Mouse (Mus musculus) left cerebral cortex, adult 2 months (tissue): ENCODE data around the gene Dock1. TPM values are rescaled to one million over a fixed set of nuclear protein-coding genes. Genes with fewer than 3 reads are reported as not detected.

Source experiments
- DNase-seq, 2 experiments: peaks; one replicate each; pipeline ENCODE4 v3.0.0; 2021 to 2022; ENCODE audit warnings: low spot score in 2 of 2, mixed read lengths in 1 of 2; ENCODE audit errors: extremely low spot score in 1 of 2
- H3K27ac ChIP-seq: fragments of 200-600 bp; 2 replicates; pipeline ENCODE4 v1.8.1; 2022
- H3K4me3 ChIP-seq: fragments of 200-600 bp; 2 replicates; pipeline ENCODE4 v1.8.1; 2022
- CTCF ChIP-seq: fragments of 200-600 bp; IDR thresholded peaks from 2 replicates; pipeline ENCODE4 v1.8.1; 2022; ENCODE audit warnings: antibody characterized with exemption, mild to moderate bottlenecking, moderate library complexity
- intact Hi-C: fragments of 180-260 bp; cut with DNase I; formaldehyde crosslinking; loops from one replicate; pipeline ENCODE4 v1.15.1; 2025
- long read RNA-seq, 2 experiments: library from polyadenylated mRNA; stranded (forward); transcript quantifications; one replicate each; pipeline ENCODE4 v2.0.0; 2021; ENCODE audit warnings: borderline mapping rate in 2 of 2
- total RNA-seq, 2 experiments: library from RNA; stranded (reverse); gene quantifications; 2 replicates each; pipeline ENCODE4 v1.2.3; 2021

Gene Dock1
- 10 to 100 TPM; 21.7 to 22.4 TPM for total RNA-seq
- long read RNA-seq, experiment 1, full-length matches to known transcripts: 12 of 32 reads
- long read RNA-seq, experiment 1, partial matches to known transcripts: 10 of 32 reads
- long read RNA-seq, experiment 1, other reads (novel, unspliced or antisense): 10 of 32 reads
- long read RNA-seq, experiment 2, full-length matches to known transcripts: 22 of 44 reads
- long read RNA-seq, experiment 2, partial matches to known transcripts: 9 of 44 reads
- long read RNA-seq, experiment 2, other reads (novel, unspliced or antisense): 13 of 44 reads

DNA sequence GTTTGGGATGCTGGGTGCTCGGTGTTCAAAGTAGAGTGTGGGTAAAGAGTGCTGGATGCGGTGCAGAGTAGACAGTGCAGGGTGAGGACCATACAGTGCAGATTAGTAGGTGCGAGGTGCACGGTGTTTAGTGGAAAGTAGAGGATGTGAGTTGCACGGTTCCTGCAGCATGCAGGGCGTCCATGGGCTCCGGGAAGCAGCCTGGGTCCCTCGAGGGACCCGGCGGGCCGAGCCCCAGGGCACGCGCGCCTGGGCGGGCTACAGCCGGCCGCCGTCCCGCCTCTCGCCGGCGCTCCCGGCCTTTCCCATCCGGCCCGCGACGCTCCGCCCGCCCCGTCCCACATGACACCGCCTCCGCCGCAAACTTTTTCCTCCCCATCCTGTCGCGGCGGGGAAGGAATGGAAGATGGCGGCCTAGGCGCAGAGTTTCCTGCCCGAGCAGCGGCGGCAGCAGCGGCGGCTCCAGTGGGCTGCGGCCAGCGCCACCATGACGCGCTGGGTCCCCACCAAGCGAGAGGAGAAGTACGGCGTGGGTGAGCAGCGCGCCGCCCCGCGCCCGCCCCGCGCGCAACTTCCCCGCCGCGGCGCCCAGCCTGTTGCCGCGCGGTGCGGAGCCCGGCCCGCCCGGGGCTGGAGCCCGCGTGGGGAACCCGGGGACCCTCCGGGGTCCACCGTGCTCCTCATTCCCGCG lies at the start of gene Dock1:
Gene Dock1, plus strand, starts transcription at position 343 of the 691 bp plus-strand sequence.
- Histone ChIP-seq H3K4me3 (peak within 1 kb of the TSS; percentile 59), H3K27ac (peak within 1 kb of the TSS; percentile 72)
- intact Hi-C loops: loop anchor here (5.0 kb wide), 2 partner anchors 37 to 58 kb away; no protein-coding TSS in a partner anchor
- DNase-seq: peak; percentile 61 to 62
- TF ChIP-seq CTCF: no peak

DNA sequence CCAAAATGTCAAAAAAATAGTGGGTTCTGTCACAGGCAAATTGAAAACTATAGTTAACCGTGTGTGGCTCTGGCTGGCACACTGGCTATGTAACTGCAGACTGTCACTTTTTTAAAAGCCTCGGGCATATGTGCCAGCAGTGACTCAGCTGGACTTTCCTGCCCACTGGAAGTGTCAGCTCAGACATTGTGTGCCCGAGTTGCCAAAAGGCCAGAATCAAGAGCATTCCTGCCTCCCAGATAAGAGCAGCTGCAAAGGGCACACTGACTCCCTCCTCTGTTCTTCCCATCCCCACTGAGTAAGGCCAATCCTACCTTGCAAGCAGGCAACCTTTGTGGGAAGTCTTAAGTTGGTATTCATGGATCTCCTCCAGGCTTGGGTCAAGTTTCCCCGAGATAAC lies 42.5 kb upstream of the Dock1 start:
- no peak for DNase-seq
- Histone ChIP-seq H3K27ac (no peak overlapping the region), H3K4me3 (no peak overlapping the region)
- no peak for TF ChIP-seq CTCF
- intact Hi-C loops: loop anchor here (1.0 kb wide), 1 partner anchor 34 kb away; no protein-coding TSS in a partner anchor

DNA sequence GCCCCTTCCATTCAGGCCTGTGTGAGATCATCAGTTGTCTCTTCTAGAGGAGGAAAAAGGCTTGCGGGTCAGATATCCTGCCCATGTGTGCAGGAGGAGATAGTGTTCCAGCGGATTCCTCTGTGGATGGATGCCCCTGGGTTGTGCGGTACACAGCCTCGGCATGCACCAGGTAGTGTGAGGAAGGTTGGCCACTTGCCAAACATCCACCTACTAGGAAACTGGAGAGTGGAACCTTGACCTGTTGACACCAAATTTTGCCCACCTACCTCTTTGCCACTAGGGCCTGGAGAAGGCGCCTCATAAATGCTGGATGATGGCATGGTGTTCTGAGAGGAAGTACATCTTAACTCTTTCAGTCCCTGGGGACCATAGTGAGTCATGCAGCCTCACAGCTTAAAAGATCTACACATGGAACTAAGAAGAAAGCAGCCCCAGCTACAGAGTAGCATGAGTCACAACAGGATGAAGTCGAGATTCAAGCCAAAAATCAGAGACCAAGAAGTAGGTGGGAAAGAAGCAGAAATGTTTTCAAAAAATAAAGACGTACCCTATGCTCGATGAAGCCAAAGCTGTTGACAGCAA lies 20.1 kb upstream of the Dock1 start:
- H3K27ac ChIP-seq: no peak overlapping the region
- no peak for TF ChIP-seq CTCF
- intact Hi-C loops: no loop called here
- DNase-seq: no peak
- no peak overlapping the region for H3K4me3 ChIP-seq

DNA sequence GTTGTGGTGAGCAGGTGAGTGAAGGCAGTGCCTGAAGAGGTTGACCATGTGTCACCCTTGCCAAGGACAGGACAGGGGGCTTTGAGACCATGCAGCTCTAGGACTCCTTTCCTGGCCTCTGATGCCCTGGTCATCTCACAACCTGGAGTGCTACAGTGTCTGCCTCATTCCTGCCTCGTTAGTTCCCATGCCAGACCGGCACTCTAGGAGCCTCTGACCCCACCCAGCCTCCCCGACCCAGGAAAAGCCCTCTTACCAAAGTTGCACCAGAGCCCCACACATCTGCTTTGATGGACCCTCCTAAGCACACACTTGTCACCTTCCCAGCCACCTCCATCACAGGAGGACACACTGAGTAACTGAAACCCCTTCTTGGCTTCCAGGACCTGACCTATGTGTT lies 19.4 kb upstream of the Dock1 start:
- no peak for DNase-seq
- H3K4me3 ChIP-seq: no peak overlapping the region
- intact Hi-C loops: no loop called here
- TF ChIP-seq CTCF: no peak
- H3K27ac ChIP-seq: no peak overlapping the region

DNA sequence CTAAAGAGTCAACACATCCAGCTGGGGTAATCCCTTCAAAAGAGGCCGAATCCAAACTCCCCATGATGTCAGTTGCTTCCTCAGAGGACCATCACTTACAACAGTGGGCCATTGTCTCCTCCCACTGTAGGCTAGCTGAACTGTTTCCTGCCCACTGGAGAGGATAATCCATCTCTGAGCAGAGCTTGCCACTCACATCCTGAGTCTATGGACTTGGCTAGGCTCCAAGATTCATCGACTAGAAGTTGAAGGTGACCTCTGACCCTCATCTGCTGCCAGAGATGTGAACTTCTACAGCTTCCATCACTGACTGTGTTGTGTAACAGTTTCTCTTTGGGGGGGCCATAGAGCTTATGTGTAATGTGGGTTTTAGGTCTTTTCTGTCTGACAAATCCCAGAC lies 7.2 kb upstream of the Dock1 start:
- intact Hi-C loops: no loop called here
- DNase-seq: no peak
- TF ChIP-seq CTCF: no peak

DNA sequence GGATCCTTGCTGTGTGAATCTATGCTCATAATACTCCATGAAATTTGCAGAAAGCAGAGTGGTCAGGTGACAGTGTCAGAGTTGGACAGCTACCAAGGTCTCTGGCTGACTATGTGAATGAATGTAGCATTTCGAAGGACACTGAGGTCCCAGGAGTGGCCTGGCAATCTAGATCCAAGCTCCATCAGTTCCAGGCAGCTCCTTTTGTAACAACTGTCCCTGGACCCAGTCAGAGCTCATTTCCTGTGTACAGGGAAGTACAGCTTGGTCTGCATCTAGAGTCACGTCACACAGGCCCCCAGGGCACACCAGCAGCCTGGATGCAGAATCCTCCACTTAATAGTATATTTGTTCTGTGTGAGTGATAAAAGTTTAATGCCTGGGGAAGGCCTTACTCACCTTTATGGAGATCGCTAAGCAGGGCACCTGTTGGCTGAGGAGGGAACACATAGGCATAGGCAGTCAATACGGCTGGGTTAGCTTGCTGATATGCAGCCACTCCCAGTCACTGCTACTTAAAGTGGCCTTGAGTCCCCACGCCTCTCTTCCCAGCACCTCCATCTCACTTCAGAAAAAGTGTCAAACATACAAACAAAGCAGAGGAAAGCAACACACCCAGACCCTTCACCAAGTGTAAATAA lies 4.7 kb upstream of the Dock1 start:
- H3K27ac ChIP-seq: no peak overlapping the region
- intact Hi-C loops: no loop called here
- TF ChIP-seq CTCF: no peak
- no peak overlapping the region for H3K4me3 ChIP-seq
- DNase-seq: no peak

More for the DNA sequence above, 7.2 kb upstream of the Dock1 start:
- H3K27ac ChIP-seq: no peak overlapping the region
- H3K4me3 ChIP-seq: no peak overlapping the region

DNA sequence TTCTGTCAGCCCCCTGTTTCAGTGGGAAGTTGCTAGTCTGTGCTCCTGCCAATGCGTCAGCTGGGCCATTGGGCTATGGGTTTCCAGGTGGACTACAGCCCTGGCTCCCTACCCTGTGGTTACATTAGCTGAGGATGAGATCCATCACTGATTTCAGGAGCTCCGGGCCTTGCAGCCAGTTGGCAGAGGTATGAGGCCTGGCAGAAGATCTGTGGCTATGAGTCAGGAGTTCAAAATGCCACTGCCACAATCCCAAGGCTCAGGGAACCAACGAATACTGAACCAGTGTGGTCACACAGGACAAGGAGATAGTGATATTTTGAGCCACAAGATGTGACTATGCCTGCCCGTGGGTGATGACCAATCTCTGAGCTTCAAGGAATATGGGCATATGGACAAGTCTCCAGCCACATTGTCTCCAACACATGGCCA lies 3.2 kb upstream of the Dock1 start:
- no peak for DNase-seq
- intact Hi-C loops: no loop called here
- Histone ChIP-seq H3K27ac (no peak overlapping the region), H3K4me3 (no peak overlapping the region)
- no peak for TF ChIP-seq CTCF

DNA sequence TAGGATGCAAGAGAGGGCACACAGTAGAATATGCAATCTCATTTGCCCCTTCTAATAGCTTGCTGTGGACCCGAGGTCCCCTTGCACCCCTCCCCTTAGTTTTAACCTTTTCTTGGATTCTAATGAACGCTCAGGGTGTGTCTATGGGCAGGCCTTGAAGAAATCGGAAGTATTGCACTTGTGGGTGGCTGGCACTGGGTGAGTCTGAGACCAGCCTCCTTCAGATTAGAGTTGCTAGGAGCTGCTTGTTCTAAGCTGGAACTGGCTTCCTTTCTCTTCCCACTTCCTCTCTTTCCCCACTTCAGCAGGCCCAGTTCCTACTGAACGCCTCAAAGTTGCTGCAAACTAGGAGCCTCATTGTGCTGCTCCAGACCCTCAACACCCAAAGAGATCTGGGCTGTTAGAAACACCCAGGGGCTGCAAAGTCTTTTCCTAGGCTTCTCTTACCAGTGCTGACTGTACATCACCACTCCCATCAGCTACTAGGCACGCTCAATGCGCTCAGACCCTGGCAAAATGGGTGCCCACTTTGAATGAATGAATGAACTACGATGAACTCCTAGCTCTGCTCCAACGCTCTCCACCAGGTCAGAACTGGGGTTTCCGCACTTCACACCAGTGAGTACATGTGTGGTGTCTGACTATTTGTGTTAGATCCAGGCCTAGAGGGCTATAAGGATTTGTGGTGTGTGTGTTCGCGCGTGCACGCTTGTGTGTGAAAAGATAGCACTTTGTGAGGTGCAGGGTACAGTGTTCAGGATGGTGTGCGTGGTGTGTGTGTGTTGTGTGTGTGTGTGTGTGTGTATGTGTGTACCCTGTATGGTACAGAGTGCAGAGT lies 761 bp upstream of the Dock1 start:
- no peak for DNase-seq
- H3K27ac ChIP-seq: no peak overlapping the region
- intact Hi-C loops: loop anchor here (5.0 kb wide), 2 partner anchors 38 to 57 kb away; no protein-coding TSS in a partner anchor
- H3K4me3 ChIP-seq: peak overlapping the region; percentile 59; the same call in 1 of the 2 replicates
- no peak for TF ChIP-seq CTCF

DNA sequence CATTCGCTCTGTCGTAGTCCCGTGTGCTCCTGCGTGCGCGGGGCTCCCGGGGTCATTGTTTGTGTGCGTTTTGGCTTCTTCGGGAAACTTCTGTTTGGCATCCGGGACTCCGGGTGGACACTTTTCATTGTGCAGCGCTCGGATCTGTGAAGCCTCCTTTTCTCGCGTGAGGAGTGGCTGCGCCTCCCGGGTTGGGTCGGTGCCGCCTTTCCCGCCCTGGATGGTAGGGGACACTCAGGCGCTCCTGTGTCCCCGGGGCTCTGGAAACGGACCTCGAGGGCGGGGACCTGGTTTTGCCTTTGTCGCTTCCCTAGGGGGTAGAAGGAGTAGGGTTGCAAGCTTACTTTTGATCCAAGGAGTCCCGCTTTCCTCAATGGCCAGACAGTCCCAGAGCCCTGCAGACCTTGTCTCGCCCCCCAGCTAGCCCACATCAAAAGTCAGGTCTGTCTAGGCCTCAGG lies 578 bp downstream of the Dock1 start:
- H3K27ac ChIP-seq: peak overlapping the region; percentile 72
- DNase-seq: no peak

DNA sequence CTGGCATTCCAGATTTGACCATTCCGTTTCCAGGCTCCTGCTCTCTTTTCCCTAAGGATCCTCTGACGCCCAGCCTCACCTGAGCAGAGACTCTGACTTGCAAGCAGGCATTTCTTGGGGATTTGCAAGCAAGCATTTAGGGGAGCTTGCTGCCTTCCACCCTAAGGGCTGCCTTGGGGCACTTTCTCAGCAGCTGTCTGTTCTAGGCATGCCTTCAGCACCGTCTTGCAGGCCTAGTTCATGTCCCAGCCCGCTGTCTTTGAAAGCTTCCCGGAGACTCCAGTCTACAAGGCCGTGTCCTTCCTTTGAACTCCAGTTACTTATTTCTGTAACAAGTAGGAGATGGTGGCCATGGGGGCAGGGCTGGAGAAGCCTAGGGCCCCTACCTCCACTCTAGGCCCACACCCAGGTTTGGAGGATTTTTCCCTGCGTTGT lies 1.0 kb downstream of the Dock1 start:
- no peak for TF ChIP-seq CTCF
- no peak for DNase-seq
- peak overlapping the region; percentile 59 for H3K4me3 ChIP-seq
- peak overlapping the region; percentile 12; the same call in 1 of the 2 replicates for H3K27ac ChIP-seq
- intact Hi-C loops: loop anchor here (5.0 kb wide), 2 partner anchors 36 to 59 kb away; no protein-coding TSS in a partner anchor

More for the DNA sequence above, 578 bp downstream of the Dock1 start:
- no peak for TF ChIP-seq CTCF
- peak overlapping the region; percentile 59 for H3K4me3 ChIP-seq
- intact Hi-C loops: loop anchor here (5.0 kb wide), 2 partner anchors 36 to 59 kb away; no protein-coding TSS in a partner anchor

DNA sequence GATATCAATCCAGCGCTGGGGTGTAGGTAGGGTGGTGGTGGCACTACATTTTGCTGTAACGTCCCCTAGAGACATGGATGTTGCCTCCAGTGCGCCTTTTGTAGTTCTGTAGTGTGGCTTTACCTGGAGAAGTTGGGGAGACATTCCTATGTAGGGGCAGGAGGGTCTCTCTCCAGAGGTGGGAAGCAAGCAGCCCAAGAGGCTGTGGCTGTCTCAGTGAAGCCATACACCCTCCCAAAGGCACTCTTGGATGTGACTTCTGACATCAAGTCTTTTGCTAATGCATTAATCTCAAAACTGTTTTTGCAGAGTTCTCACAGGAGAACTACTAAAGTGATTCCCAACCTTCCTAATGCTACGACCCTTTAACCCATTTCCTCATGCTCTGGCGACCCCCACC lies 2.7 kb downstream of the Dock1 start:
- DNase-seq: no peak
- Histone ChIP-seq H3K4me3 (no peak overlapping the region), H3K27ac (no peak overlapping the region)
- intact Hi-C loops: loop anchor here (5.0 kb wide), 2 partner anchors 34 to 61 kb away; no protein-coding TSS in a partner anchor
- no peak for TF ChIP-seq CTCF
